Mouse (Mus musculus) heart, adult 18-20 months (tissue): ENCODE results near the gene G2e3. TPM values are rescaled to one million over a fixed set of nuclear protein-coding genes. Genes with fewer than 3 reads are reported as not detected.

Experiments used
- DNase-seq, 2 experiments: peaks; one replicate each; pipeline ENCODE4 v3.0.0; 2021 to 2022; ENCODE audit warnings: mixed read lengths in 1 of 2
- long read RNA-seq, 2 experiments: library from polyadenylated mRNA; stranded (forward); transcript quantifications; one replicate each; pipeline ENCODE4 v2.0.0; 2021
- total RNA-seq, 2 experiments: library from RNA; stranded (reverse); gene quantifications; 2 replicates each; pipeline ENCODE4 v1.2.3; 2021

Gene G2e3
- 1 to 10 TPM; 2.2 to 2.8 TPM for total RNA-seq
- long read RNA-seq, experiment 1, partial matches to known transcripts, result 0 of 1 reads
- long read RNA-seq, experiment 1, other reads (novel, unspliced or antisense), result 0 of 1 reads
- long read RNA-seq, experiment 2, full-length matches to known transcripts, result 1 of 3 reads
- long read RNA-seq, experiment 2, partial matches to known transcripts, result 0 of 3 reads
- long read RNA-seq, experiment 2, other reads (novel, unspliced or antisense), result 2 of 3 reads

- DNase-seq, result peak; percentile 91 to 94
Measured at GRCm38 (mm10) chr12:51347988-51348697, at the start of gene G2e3. TSS of gene G2e3 (plus strand) at chr12:51348061.

GRCm38 (mm10) chr12:51323604-51324003 lies 24.3 kb upstream of the G2e3 start:
- no peak for DNase-seq

GRCm38 (mm10) chr12:51326819-51327218 lies 21.0 kb upstream of the G2e3 start:
- DNase-seq, result no peak

- no peak for DNase-seq
Measured at GRCm38 (mm10) chr12:51337014-51337413, 10.8 kb upstream of the G2e3 start.

GRCm38 (mm10) chr12:51346121-51346520 lies 1.7 kb upstream of the G2e3 start:
- no peak for DNase-seq

- DNase-seq, result no peak
Measured at GRCm38 (mm10) chr12:51348698-51348998, 787 bp downstream of the G2e3 start.

- DNase-seq, result no peak
Measured at GRCm38 (mm10) chr12:51355296-51355695, 7.4 kb downstream of the G2e3 start.

GRCm38 (mm10) chr12:51361294-51361693 lies 13.4 kb downstream of the G2e3 start:
- no peak for DNase-seq

- no peak for DNase-seq
Measured at GRCm38 (mm10) chr12:51362898-51363297, 15.0 kb downstream of the G2e3 start.

- DNase-seq, result no peak
Measured at GRCm38 (mm10) chr12:51368504-51368903, 20.6 kb downstream of the G2e3 start.

- peak; percentile 93 to 96 for DNase-seq
Measured at GRCm38 (mm10) chr12:51377003-51377887, 29.4 kb downstream of the G2e3 start, which contains the start of gene Scfd1. TSS of gene Scfd1 (plus strand) at chr12:51377510.

- DNase-seq, result no peak
Measured at GRCm38 (mm10) chr12:51377888-51378190, 30.0 kb downstream of the G2e3 start.

- DNase-seq, result no peak
Measured at GRCm38 (mm10) chr12:51399871-51400270, 52.0 kb downstream of the G2e3 start.

- peak in 1 of 2 experiments; percentile 8 for DNase-seq
Measured at GRCm38 (mm10) chr12:51402060-51402698, 54.3 kb downstream of the G2e3 start.

- no peak for DNase-seq
Measured at GRCm38 (mm10) chr12:51403987-51404586, 56.2 kb downstream of the G2e3 start.

- DNase-seq, result no peak
Measured at GRCm38 (mm10) chr12:51411362-51411761, 63.5 kb downstream of the G2e3 start.

Other genes with a start within 250 kb of the G2e3 start
- 10 to 100 TPM; 21.1 to 23.9 TPM for gene Scfd1, start 29.4 kb downstream of the G2e3 start, total RNA-seq
- gene Coch, start 245.3 kb downstream of the G2e3 start, total RNA-seq, result under 1 TPM; 0.20 to 0.44 TPM